Mouse (Mus musculus) naive thymus-derived CD4-positive, alpha-beta T cell, adult 2 months (primary cell): ENCODE results near the gene Schip1.

Experiments used
- DNase-seq: peaks from one replicate; pipeline ENCODE4 v3.0.0-alpha.2; 2011; ENCODE audit warnings: low read depth

Gene Schip1

GRCm38 (mm10) chr3:68560057-68560456 is 495.5 kb downstream of the Schip1 start:
- DNase-seq: no peak

GRCm38 (mm10) chr3:68562838-68563237 is 498.2 kb downstream of the Schip1 start:
- no peak for DNase-seq

GRCm38 (mm10) chr3:68563922-68564321 is 499.3 kb downstream of the Schip1 start:
- no peak for DNase-seq

- no peak for DNase-seq
These were observed 500.5 kb downstream of the Schip1 start for GRCm38 (mm10) chr3:68564978-68565674.

GRCm38 (mm10) chr3:68565675-68566055 is 501.1 kb downstream of the Schip1 start:
- DNase-seq: no peak

- DNase-seq: no peak
These were observed 503.0 kb downstream of the Schip1 start for GRCm38 (mm10) chr3:68567581-68567980.

GRCm38 (mm10) chr3:68568149-68568548 is 503.5 kb downstream of the Schip1 start:
- no peak for DNase-seq

- DNase-seq: no peak
These were observed 504.1 kb downstream of the Schip1 start for GRCm38 (mm10) chr3:68568716-68569115.

GRCm38 (mm10) chr3:68570319-68570718 is 505.7 kb downstream of the Schip1 start:
- no peak for DNase-seq

GRCm38 (mm10) chr3:68572249-68573225 is 507.9 kb downstream of the Schip1 start:
- DNase-seq: no peak

GRCm38 (mm10) chr3:68573226-68573624 is 508.6 kb downstream of the Schip1 start:
- no peak for DNase-seq

GRCm38 (mm10) chr3:68574097-68574496 is 509.5 kb downstream of the Schip1 start:
- no peak for DNase-seq

GRCm38 (mm10) chr3:68574565-68574964 is 510.0 kb downstream of the Schip1 start:
- DNase-seq: no peak

GRCm38 (mm10) chr3:68575636-68576340 is 511.2 kb downstream of the Schip1 start:
- no peak for DNase-seq

- DNase-seq: no peak
These were observed 511.8 kb downstream of the Schip1 start for GRCm38 (mm10) chr3:68576431-68576830.

GRCm38 (mm10) chr3:68576948-68577347 is 512.3 kb downstream of the Schip1 start:
- no peak for DNase-seq

GRCm38 (mm10) chr3:68581591-68581990 is 517.0 kb downstream of the Schip1 start:
- DNase-seq: no peak

GRCm38 (mm10) chr3:68582103-68582740 is 517.6 kb downstream of the Schip1 start:
- DNase-seq: peak; percentile 8

- DNase-seq: no peak
These were observed 518.6 kb downstream of the Schip1 start for GRCm38 (mm10) chr3:68583031-68583693.

- no peak for DNase-seq
These were observed 519.3 kb downstream of the Schip1 start for GRCm38 (mm10) chr3:68583771-68584511.

- DNase-seq: no peak
These were observed 520.6 kb downstream of the Schip1 start for GRCm38 (mm10) chr3:68585213-68585612.
